Mouse (Mus musculus) stomach, postnatal 0 days (tissue): ENCODE measurements around the gene Casp8ap2. TPM values are rescaled to one million over a fixed set of nuclear protein-coding genes. Genes with fewer than 3 reads are reported as not detected.

ENCODE experiments used
- ATAC-seq: fragments of 200-750 bp; cut with Nextera tagmentation; 2 replicates; pipeline ENCODE4 v1.8.0; 2017; ENCODE audit not compliant: low FRiP score, low TSS enrichment
- DNase-seq: peaks from one replicate; pipeline ENCODE4 v3.0.0-alpha.2; 2016; ENCODE audit warnings: low spot score
- H3K27ac ChIP-seq: fragments of 300-500 bp; sonication (generic); replicated peaks from 2 replicates; pipeline ENCODE4 v1.5.1; 2014; ENCODE audit warnings: mild to moderate bottlenecking, control low read depth
- H3K27me3 ChIP-seq: fragments of 300-500 bp; sonication (generic); 2 replicates; pipeline ENCODE4 v1.6.1; 2014; ENCODE audit warnings: low read length; ENCODE audit not compliant: control insufficient read depth, insufficient read depth
- H3K36me3 ChIP-seq: fragments of 300-500 bp; sonication (generic); 2 replicates; pipeline ENCODE4 v1.6.1; 2014; ENCODE audit warnings: low read length, mixed read lengths; ENCODE audit not compliant: control insufficient read depth, insufficient read depth
- H3K4me1 ChIP-seq: fragments of 300-500 bp; sonication (generic); replicated peaks from 2 replicates; pipeline ENCODE4 v1.6.1; 2014; ENCODE audit warnings: antibody characterized with exemption; ENCODE audit not compliant: control insufficient read depth, insufficient read depth
- H3K4me2 ChIP-seq: fragments of 300-500 bp; sonication (generic); replicated peaks from 2 replicates; pipeline ENCODE4 v1.6.1; 2014; ENCODE audit warnings: low read depth, mild to moderate bottlenecking, control low read depth, moderate library complexity
- H3K4me3 ChIP-seq: fragments of 300-500 bp; sonication (generic); 2 replicates; pipeline ENCODE4 v1.5.1; 2014; ENCODE audit warnings: low read depth, low read length, control low read depth
- H3K9ac ChIP-seq: fragments of 300-500 bp; sonication (generic); 2 replicates; pipeline ENCODE4 v1.6.1; 2014; ENCODE audit warnings: mild to moderate bottlenecking, low read length, control low read depth, mixed read lengths
- H3K9me3 ChIP-seq: fragments of 300-500 bp; sonication (generic); 2 replicates; pipeline ENCODE4 v1.6.1; 2016; ENCODE audit warnings: low read length; ENCODE audit not compliant: control insufficient read depth
- CTCF ChIP-seq: IDR thresholded peaks from 2 replicates; pipeline ENCODE4 v1.5.1; 2016; ENCODE audit warnings: antibody characterized with exemption, low read depth, mild to moderate bottlenecking, moderate library complexity
- EP300 ChIP-seq: optimal IDR thresholded peaks from 2 replicates; pipeline ENCODE3; 2016; ENCODE audit warnings: antibody characterized with exemption
- WGBS: fragments of 180-500 bp; shearing (Covaris S2); extraction: QIAGEN DNeasy Blood & Tissue Kit; methylation state at CpG from one replicate; pipeline ENCODE4 v1.1.7; 2014; 5-methylcytosine and 5-hydroxymethylcytosine counted together
- polyA plus RNA-seq: library from polyadenylated mRNA; unstranded; fragments of >200 nt; fragmentation: Nextera tagmentation; extraction: Ambion mirVana; gene quantifications from 2 replicates; pipeline ENCODE4 v1.2.1, GENCODE M21; 2015

Gene Casp8ap2
- polyA plus RNA-seq, 1 experiment from 2014 or later: 19.4 TPM

GRCm38 (mm10) chr4:32586596-32586995 is 28.7 kb upstream of the Casp8ap2 start:
- Histone ChIP-seq H3K4me1 (no peaks in the 10 kb centered on the region), H3K9me3 (no peaks in the 10 kb centered on the region), H3K4me3 (no peak overlapping the region), H3K27me3 (no peaks in the 10 kb centered on the region; the same call in 1 of the 2 replicates), H3K4me2 (no peak overlapping the region), H3K27ac (no peak overlapping the region), H3K9ac (no peak overlapping the region), H3K36me3 (no peaks in the 10 kb centered on the region)
- 12% methylated on average over 9 of the region's 9 CpGs for WGBS
- ATAC-seq (no peak), DNase-seq (peak; percentile 74)
- TF ChIP-seq CTCF (peak; percentile 84), EP300 (no peak)

GRCm38 (mm10) chr4:32587543-32587942 is 27.7 kb upstream of the Casp8ap2 start:
- Histone ChIP-seq H3K9me3 (no peaks in the 10 kb centered on the region), H3K9ac (no peak overlapping the region), H3K27me3 (no peaks in the 10 kb centered on the region; the same call in 1 of the 2 replicates), H3K4me2 (no peak overlapping the region), H3K4me1 (no peaks in the 10 kb centered on the region), H3K36me3 (no peaks in the 10 kb centered on the region), H3K27ac (no peak overlapping the region), H3K4me3 (no peak overlapping the region)
- DNase-seq: no peak
- ATAC-seq: no peak
- WGBS: 84% methylated on average over 5 of the region's 5 CpGs
- TF ChIP-seq EP300: no peak
- no peak for TF ChIP-seq CTCF

- H3K36me3 ChIP-seq: no peaks in the 10 kb centered on the region
- TF ChIP-seq CTCF (no peak), EP300 (no peak)
- no peaks in the 10 kb centered on the region; the same call in 1 of the 2 replicates for H3K27me3 ChIP-seq
- no peak overlapping the region for H3K4me3 ChIP-seq
- no peak for DNase-seq
- H3K4me2 ChIP-seq: no peak overlapping the region
- 87% methylated on average over 6 of the region's 6 CpGs for WGBS
- H3K9ac ChIP-seq: no peak overlapping the region
- H3K27ac ChIP-seq: no peak overlapping the region
- no peaks in the 10 kb centered on the region for H3K4me1 ChIP-seq
- no peak for ATAC-seq
- no peaks in the 10 kb centered on the region for H3K9me3 ChIP-seq
Observed at GRCm38 (mm10) chr4:32588237-32588636, 27.0 kb upstream of the Casp8ap2 start.

- H3K4me3 ChIP-seq: no peak overlapping the region
- H3K27ac ChIP-seq: no peak overlapping the region
- TF ChIP-seq EP300 (no peak), CTCF (no peak)
- H3K36me3 ChIP-seq: no peaks in the 10 kb centered on the region
- no peak for ATAC-seq
- H3K9ac ChIP-seq: no peak overlapping the region
- peak; percentile 73 for DNase-seq
- no peaks in the 10 kb centered on the region for H3K4me1 ChIP-seq
- WGBS: 20% methylated on average over 12 of the region's 12 CpGs
- no peaks in the 10 kb centered on the region for H3K27me3 ChIP-seq
- H3K4me2 ChIP-seq: no peak overlapping the region
- no peaks in the 10 kb centered on the region for H3K9me3 ChIP-seq
Observed at GRCm38 (mm10) chr4:32601135-32601534, 14.1 kb upstream of the Casp8ap2 start.

- WGBS: 59% methylated on average over 3 of the region's 3 CpGs
- no peaks in the 10 kb centered on the region for H3K9me3 ChIP-seq
Observed at GRCm38 (mm10) chr4:32602660-32603059, 12.6 kb upstream of the Casp8ap2 start, which contains the start of gene Gja10. Gene Gja10 (minus strand): TSS chr4:32602760.

GRCm38 (mm10) chr4:32621637-32622036 is 6.4 kb downstream of the Casp8ap2 start:
- no peak for DNase-seq
- ATAC-seq: no peak
- Histone ChIP-seq H3K36me3 (no peaks in the 10 kb centered on the region), H3K27ac (no peak overlapping the region), H3K4me2 (no peak overlapping the region), H3K27me3 (no peaks in the 10 kb centered on the region), H3K9me3 (no peaks in the 10 kb centered on the region), H3K9ac (no peak overlapping the region), H3K4me1 (no peaks in the 10 kb centered on the region), H3K4me3 (no peak overlapping the region)
- no peak for TF ChIP-seq EP300
- no peak for TF ChIP-seq CTCF

More at GRCm38 (mm10) chr4:32602660-32603059, 12.6 kb upstream of the Casp8ap2 start, which contains the start of gene Gja10:
- Histone ChIP-seq H3K27me3 (no peaks in the 10 kb centered on the region), H3K4me3 (no peak within 1 kb of the TSS), H3K36me3 (no peaks in the 10 kb centered on the region), H3K4me2 (no peak within 1 kb of the TSS), H3K4me1 (no peaks in the 10 kb centered on the region), H3K9ac (no peak within 1 kb of the TSS), H3K27ac (no peak within 1 kb of the TSS)
- ATAC-seq (no peak), DNase-seq (no peak)
- TF ChIP-seq EP300 (no peak), CTCF (no peak)
